ENCODE assay signal across 17 mouse cellular contexts in the genomic region with DNA sequence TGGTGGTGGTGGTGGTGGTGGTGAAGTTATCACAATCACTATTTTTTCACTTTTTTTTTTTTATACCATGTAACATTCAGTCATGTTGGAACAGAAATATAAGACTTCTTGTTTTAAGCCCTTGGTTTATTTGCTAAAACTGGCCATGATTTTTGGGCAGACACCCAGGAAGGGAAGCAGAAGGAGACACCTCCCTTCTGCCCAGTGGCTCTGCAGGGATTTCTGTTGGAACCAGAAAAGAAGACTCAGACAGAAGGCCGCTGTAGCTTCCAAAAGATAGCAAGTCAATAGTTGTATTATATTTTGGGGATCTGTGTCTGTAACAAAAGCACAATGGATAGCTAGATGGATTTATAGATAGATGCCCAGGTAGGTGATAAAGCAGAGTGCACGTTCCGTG.
DNase-seq lines count a peak whose midpoint lies in the region; ATAC-seq and TF ChIP-seq lines count a peak whose summit lies in the region.
"Had no signal": no experiment of that assay in that cellular context is flagged by ENCODE, and none has a peak within 500 bp of the region (broad histone marks: within the 10 kb centered on the region; RNA-seq: fewer than 3 reads in every experiment).

No protein-coding gene starts in this region.

- no peak for TF ChIP-seq CTCF in gastrocnemius, adult 2 months (IDR thresholded peaks at IDR 0.05)

- DNase-seq in gastrocnemius, adult 2 months: peak; percentile 19
- no peak for DNase-seq in gastrocnemius, adult 8-10 months (ENCODE audit: low spot score in 2 of 2)
- DNase-seq in cerebellum, adult 18-20 months: peak; percentile 79 to 87
- peak; percentile 70 to 79 for DNase-seq in cerebellum, postnatal 36 days
- peak; percentile 31 for DNase-seq in right cerebral cortex, postnatal 4 days
- no peak for DNase-seq in spleen, postnatal 14 days (ENCODE audit: low spot score in 2 of 2)
- DNase-seq: B cell, adult 2 months; thymus, postnatal 25 days had no signal

- H3K27me3 ChIP-seq in hindbrain, embryonic 16.5 days (replicated peaks; ENCODE audit: control insufficient read depth, insufficient read depth, low read length): no peaks in the 10 kb centered on the region
- H3K27me3 ChIP-seq: forebrain, embryonic 15.5 days; heart, embryonic 12.5 days; kidney, embryonic 15.5 days; liver, embryonic 12.5 days; lung, embryonic 15.5 days; midbrain, embryonic 15.5 days; Patski had no signal

- no peak overlapping the region for H3K27ac ChIP-seq in gastrocnemius, adult 2 months
- no peak overlapping the region for H3K27ac ChIP-seq in hindbrain, embryonic 16.5 days (ENCODE audit: low read depth, low read length)
- H3K27ac ChIP-seq: forebrain, embryonic 15.5 days; kidney, embryonic 15.5 days; limb, embryonic 10.5 days; liver, embryonic 12.5 days; lung, embryonic 15.5 days; midbrain, embryonic 15.5 days had no signal

- 86% methylated on average over 3 of the region's 3 CpGs for WGBS in hindbrain, embryonic 16.5 days

- no peak overlapping the region for H3K9ac ChIP-seq in hindbrain, embryonic 16.5 days (ENCODE audit: low read depth, low read length)
- H3K9ac ChIP-seq: forebrain, embryonic 15.5 days; heart, embryonic 12.5 days; kidney, embryonic 15.5 days; liver, embryonic 12.5 days; lung, embryonic 15.5 days; midbrain, embryonic 15.5 days had no signal

- no peak overlapping the region for H3K4me2 ChIP-seq in hindbrain, embryonic 16.5 days (ENCODE audit: low read length)
- H3K4me2 ChIP-seq: forebrain, embryonic 15.5 days; heart, embryonic 12.5 days; kidney, embryonic 15.5 days; liver, embryonic 12.5 days; lung, embryonic 15.5 days; midbrain, embryonic 15.5 days had no signal

- no peak for ATAC-seq in hindbrain, embryonic 16.5 days
- ATAC-seq: forebrain, embryonic 15.5 days; liver, embryonic 12.5 days; midbrain, embryonic 15.5 days; Patski had no signal

- H3K4me1 ChIP-seq in hindbrain, embryonic 16.5 days (ENCODE audit: control insufficient read depth, insufficient read depth, low read depth, low read length): no peaks in the 10 kb centered on the region
- H3K4me1 ChIP-seq: forebrain, embryonic 15.5 days; heart, embryonic 12.5 days; kidney, embryonic 15.5 days; limb, embryonic 10.5 days; liver, embryonic 12.5 days; lung, embryonic 15.5 days; midbrain, embryonic 15.5 days had no signal

- H3K36me3 ChIP-seq in hindbrain, embryonic 16.5 days (ENCODE audit: control insufficient read depth, insufficient read depth, low read length): no peaks in the 10 kb centered on the region
- H3K36me3 ChIP-seq: forebrain, embryonic 15.5 days; heart, embryonic 12.5 days; kidney, embryonic 15.5 days; limb, embryonic 10.5 days; liver, embryonic 12.5 days; lung, embryonic 15.5 days; midbrain, embryonic 15.5 days had no signal

- intact Hi-C loops in gastrocnemius, adult 2 months (cut with DNase I): no loop called here

- H3K9me3 ChIP-seq in hindbrain, embryonic 16.5 days (ENCODE audit: control insufficient read depth, low read length): no peaks in the 10 kb centered on the region
- H3K9me3 ChIP-seq: forebrain, embryonic 15.5 days; heart, embryonic 12.5 days; kidney, embryonic 15.5 days; limb, embryonic 10.5 days; liver, embryonic 12.5 days; lung, embryonic 15.5 days; midbrain, embryonic 15.5 days had no signal

- no peak overlapping the region for H3K4me3 ChIP-seq in gastrocnemius, adult 2 months
- H3K4me3 ChIP-seq in hindbrain, embryonic 16.5 days (ENCODE audit: low read length): no peak overlapping the region
- H3K4me3 ChIP-seq: forebrain, embryonic 15.5 days; heart, embryonic 12.5 days; kidney, embryonic 15.5 days; limb, embryonic 10.5 days; liver, embryonic 12.5 days; lung, embryonic 15.5 days; midbrain, embryonic 15.5 days had no signal

Comparison
In these comparisons a context has a peak if more than half of its experiments do, and no peak if none do; other contexts are left out.
1. DNase-seq: peak in gastrocnemius, adult 2 months (single experiment), cerebellum, adult 18-20 months (2 of 2), cerebellum, postnatal 36 days (2 of 2) and right cerebral cortex, postnatal 4 days (single experiment); none in gastrocnemius, adult 8-10 months (0 of 2) and spleen, postnatal 14 days (0 of 2).